Mouse (Mus musculus): ENCODE measurements at regions not wholly inside any gene's neighbourhood (a gene's known extent, or its start where the extent isn't known, plus 50 kb on each side); places are given as distances from the start of the nearest gene placed in this dataset.

DNA sequence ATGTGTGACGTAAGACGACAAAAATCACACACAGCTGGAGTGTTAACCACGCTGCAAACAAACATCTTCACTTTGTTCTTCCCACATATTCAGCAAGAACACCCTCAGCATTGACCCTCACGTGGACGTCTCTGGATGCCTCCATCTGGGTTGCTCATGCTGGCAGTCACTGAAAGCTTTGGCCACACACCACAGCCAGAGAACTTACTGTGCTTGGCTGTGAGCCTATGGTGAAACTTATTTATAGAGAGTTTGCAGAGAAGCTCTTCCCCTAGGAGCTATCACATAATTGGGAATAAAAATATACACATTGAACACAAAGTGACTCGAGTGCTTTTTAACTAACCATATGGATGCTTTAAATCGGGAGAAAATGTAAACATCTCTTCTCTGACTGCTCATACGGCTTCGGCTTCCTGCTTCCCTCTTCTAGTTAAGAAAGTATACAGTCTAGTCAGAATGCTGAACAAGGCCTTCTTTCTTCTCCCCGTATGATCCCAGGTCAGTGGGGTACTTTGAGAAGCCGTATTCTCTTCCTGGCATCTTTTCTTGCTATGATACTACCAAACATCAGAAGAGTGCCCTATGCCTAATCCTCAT lies 812.0 kb upstream of the Intu start:
- TF ChIP-seq CTCF (IDR thresholded peaks at IDR 0.05; ENCODE audit: borderline replicate concordance, insufficient read depth, low read length) = no peak
- no peak for TF ChIP-seq POLR2A (IDR thresholded peaks at IDR 0.05; ENCODE audit: low read depth, low read length)
